Mouse (Mus musculus) forebrain, postnatal 0 days (tissue): ENCODE measurements around the gene Msi1. TPM values are rescaled to one million over a fixed set of nuclear protein-coding genes. Genes with fewer than 3 reads are reported as not detected.

Experiments used
- ATAC-seq: fragments of 200-750 bp; cut with Nextera tagmentation; 2 replicates; pipeline ENCODE4 v1.8.0; 2017; ENCODE audit warnings: mild to moderate bottlenecking, moderate library complexity
- DNase-seq: peaks from one replicate; pipeline ENCODE4 v3.0.0-alpha.2; 2015
- H3K27ac ChIP-seq: fragments of 300-500 bp; sonication (generic); 2 replicates; pipeline ENCODE4 v1.5.1; 2014; ENCODE audit warnings: low read depth, mild to moderate bottlenecking, antibody characterized with exemption, low read length, moderate library complexity, mixed read lengths
- H3K27me3 ChIP-seq: fragments of 300-500 bp; sonication (generic); 2 replicates; pipeline ENCODE4 v1.6.1; 2014; ENCODE audit warnings: mild to moderate bottlenecking, low read length, mixed read lengths; ENCODE audit not compliant: insufficient read depth
- H3K36me3 ChIP-seq: fragments of 300-500 bp; sonication (generic); 2 replicates; pipeline ENCODE4 v1.6.1; 2014; ENCODE audit warnings: mild to moderate bottlenecking, moderate library complexity; ENCODE audit not compliant: insufficient read depth
- H3K4me1 ChIP-seq: fragments of 300-500 bp; sonication (generic); 2 replicates; pipeline ENCODE4 v1.6.1; 2014; ENCODE audit warnings: antibody characterized with exemption; ENCODE audit not compliant: insufficient read depth
- H3K4me2 ChIP-seq: fragments of 300-500 bp; sonication (generic); 2 replicates; pipeline ENCODE4 v1.6.1; 2014; ENCODE audit warnings: low read depth, mild to moderate bottlenecking, moderate library complexity
- H3K4me3 ChIP-seq: fragments of 300-500 bp; sonication (generic); 2 replicates; pipeline ENCODE4 v1.5.1; 2014; ENCODE audit warnings: low read depth, low read length, mixed read lengths
- H3K9ac ChIP-seq: fragments of 300-500 bp; sonication (generic); 2 replicates; pipeline ENCODE4 v1.6.1; 2014; ENCODE audit warnings: mild to moderate bottlenecking
- H3K9me3 ChIP-seq: fragments of 300-500 bp; sonication (generic); 2 replicates; pipeline ENCODE4 v1.6.1; 2016; ENCODE audit warnings: low read length
- CTCF ChIP-seq: sonication (generic); IDR thresholded peaks from 2 replicates; pipeline ENCODE4 v1.5.1; 2016; ENCODE audit warnings: antibody characterized with exemption, control low read depth, low read depth
- WGBS: fragments of 180-500 bp; shearing (Covaris S2); extraction: QIAGEN DNeasy Blood & Tissue Kit; methylation state at CpG from one replicate; pipeline ENCODE4 v1.1.7; 2014; 5-methylcytosine and 5-hydroxymethylcytosine counted together
- polyA plus RNA-seq: library from polyadenylated mRNA; unstranded; fragments of >200 nt; fragmentation: Nextera tagmentation; extraction: Ambion mirVana; gene quantifications from 2 replicates; pipeline ENCODE4 v1.2.1, GENCODE M21; 2015
- total RNA-seq: library from RNA; depleted of rRNA; stranded (reverse); fragments of >200 nt; gene quantifications from 2 replicates; pipeline ENCODE4 v1.2.3, GENCODE M21; 2014

Msi1 gene
- total and polyA plus RNA-seq, 2 experiments from 2014 or later = 49.9 to 65.9 TPM

DNA sequence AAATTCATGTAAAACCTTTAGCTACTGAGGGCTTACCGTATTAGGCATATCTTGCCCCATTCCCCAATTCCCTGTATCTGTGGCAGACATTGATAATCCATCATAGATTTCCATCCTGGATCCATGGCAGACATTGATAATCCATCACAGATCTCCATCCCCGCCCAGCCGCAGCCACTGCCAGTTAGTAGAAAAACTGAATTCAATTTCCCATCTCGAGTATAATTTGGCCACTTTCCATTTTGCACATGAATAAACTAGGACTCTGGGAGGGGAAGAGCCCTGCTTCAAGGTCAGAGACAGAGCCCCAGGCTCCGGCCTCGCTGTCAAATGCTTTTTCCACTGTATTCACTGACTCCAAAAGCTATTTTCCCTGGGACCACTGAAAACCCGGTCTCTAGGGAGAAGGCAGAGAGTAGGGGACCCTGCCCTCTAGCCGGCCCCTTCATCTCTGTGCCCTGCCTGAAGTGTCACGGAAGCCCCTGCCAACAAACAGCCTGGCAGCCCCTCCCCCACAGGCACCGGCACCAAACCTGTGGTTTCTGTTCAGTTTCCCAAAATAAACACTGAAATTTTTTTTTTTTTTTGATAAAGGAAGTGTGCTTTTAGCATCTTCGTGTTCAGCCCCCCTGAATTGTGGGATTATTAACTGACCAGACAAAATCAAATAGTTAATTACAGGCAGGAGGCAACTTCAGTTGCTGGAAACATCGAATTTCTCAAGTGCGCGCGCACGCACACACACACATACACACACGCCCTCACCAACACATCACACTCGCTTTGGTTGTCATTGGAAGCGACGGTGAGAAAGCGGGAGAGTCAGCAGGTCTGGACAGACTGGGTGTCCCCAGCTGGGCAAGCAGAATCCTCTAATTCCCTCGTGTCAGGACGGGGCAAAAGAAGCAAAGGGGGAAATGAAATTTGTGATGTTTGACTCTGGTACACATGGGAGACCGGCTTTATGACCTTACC, 14.0 kb upstream of the Msi1 start:
- Histone ChIP-seq H3K4me2 (peak overlapping the region; percentile 38), H3K36me3 (no peaks in the 10 kb centered on the region), H3K9me3 (no peaks in the 10 kb centered on the region), H3K4me3 (peak overlapping the region; percentile 11; the same call in 1 of the 2 replicates), H3K9ac (no peak overlapping the region), H3K27me3 (no peaks in the 10 kb centered on the region), H3K27ac (no peak overlapping the region), H3K4me1 (0 out of 2 replicates have a peak, but pooled peaks cover 3% of the 10 kb centered on the region)
- 46% methylated on average over 24 of the region's 24 CpGs for WGBS
- DNase-seq (peak; percentile 54), ATAC-seq (no peak)
- TF ChIP-seq CTCF = no peak

GRCm38 (mm10) chr5:115428831-115429358, 504 bp upstream of the Msi1 start:
- DNase-seq (no peak), ATAC-seq (no peak)
- H3K4me3 ChIP-seq = peak overlapping the region; percentile 96
- H3K4me1 ChIP-seq = peaks cover 28% of the 10 kb centered on the region
- no peaks in the 10 kb centered on the region for H3K27me3 ChIP-seq
- no peaks in the 10 kb centered on the region for H3K36me3 ChIP-seq
- peak overlapping the region; percentile 95 for H3K4me2 ChIP-seq
- H3K9me3 ChIP-seq = no peaks in the 10 kb centered on the region
- no peak for TF ChIP-seq CTCF
- peak overlapping the region; percentile 91 for H3K27ac ChIP-seq
- H3K9ac ChIP-seq = peak overlapping the region; percentile 99
- WGBS = 3% methylated on average over 20 of the region's 20 CpGs

DNA sequence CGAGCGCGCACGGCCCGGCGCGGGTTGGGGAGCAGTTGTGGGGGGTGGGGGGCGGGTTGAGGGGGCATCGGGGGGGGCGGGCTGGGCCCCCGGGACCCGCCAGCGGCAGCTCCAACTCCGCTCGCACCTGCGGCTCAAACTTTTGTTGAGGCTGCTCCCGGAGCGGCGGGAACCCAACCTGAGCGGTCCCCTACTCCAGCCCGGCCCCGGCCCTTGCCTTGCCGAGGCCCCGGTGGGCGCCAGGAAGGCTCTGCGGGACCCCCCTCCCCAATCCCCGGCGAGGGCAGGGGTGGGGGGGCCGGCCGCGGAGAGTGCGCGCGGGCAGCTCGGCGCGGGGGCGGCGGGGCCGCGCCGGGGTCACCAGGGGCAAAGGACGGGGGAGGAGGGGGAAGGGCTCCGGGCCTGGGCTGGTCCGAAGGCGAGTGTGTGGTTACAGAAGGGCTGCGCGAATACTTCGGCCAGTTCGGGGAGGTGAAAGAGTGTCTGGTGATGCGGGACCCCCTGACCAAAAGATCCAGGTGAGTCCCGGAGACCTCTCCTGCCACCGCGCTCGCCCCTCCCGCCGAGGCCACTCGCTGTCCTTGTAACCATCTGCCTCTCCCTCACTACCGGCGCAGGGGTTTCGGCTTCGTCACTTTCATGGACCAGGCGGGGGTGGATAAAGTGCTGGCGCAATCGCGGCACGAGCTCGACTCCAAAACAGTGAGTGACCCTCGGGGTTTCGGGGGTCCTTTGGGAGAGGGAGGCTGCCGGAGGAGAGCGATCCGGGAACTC, 975 bp downstream of the Msi1 start:
- Histone ChIP-seq H3K36me3 (no peaks in the 10 kb centered on the region), H3K4me1 (peaks cover 38% of the 10 kb centered on the region), H3K9ac (peak overlapping the region; percentile 99), H3K27me3 (no peaks in the 10 kb centered on the region), H3K4me3 (peak overlapping the region; percentile 96), H3K9me3 (no peaks in the 10 kb centered on the region), H3K4me2 (peak overlapping the region; percentile 95), H3K27ac (peak overlapping the region; percentile 91)
- WGBS = 2% methylated on average over 49 of the region's 73 CpGs
- peak; percentile 13 for DNase-seq
- TF ChIP-seq CTCF = no peak
- peak; percentile 16; the same call in 1 of the 2 replicates for ATAC-seq

DNA sequence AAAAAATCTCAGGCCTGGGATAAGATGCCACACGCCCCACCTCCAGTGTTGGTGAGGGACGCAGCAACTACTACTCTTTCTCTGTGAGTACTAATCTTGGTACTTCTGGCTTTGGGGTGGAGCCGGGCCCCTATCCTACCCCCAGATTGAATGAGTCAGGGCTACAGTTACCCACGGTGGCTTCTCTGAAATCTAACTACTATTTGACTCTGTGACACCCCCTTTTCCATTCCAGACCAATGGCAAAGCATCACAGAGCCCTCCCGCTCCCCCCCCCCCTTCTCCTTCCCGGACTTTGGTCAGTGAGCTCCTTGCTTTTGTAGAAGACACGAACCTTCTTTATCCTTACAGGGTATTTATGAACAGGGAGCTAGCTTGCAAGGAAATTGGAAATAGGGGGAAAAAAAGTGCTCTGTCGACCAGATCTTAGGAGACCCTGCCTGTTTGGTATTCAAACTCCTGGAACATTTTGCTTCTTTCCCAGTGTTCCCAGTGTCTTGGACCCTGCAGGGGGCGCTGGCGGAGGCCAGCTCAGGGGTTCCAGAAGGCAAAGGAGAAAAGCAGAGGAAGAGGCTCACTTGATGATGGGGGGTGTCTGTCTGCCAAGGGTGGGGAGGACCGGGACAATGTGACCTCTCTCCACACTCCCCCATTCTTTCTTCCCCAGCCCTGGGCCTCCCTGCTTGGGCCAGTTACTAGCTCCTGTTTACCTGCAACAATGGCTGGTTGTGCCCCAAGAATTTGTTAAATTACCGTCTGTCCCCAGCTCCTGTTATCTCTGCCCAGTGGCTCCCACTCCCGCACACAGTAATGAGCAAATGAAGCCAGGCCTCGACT, 1.9 kb downstream of the Msi1 start:
- Histone ChIP-seq H3K4me1 (peaks cover 47% of the 10 kb centered on the region), H3K27me3 (no peaks in the 10 kb centered on the region), H3K36me3 (0 out of 2 replicates have a peak, but pooled peaks cover 5% of the 10 kb centered on the region), H3K9me3 (no peaks in the 10 kb centered on the region), H3K4me2 (peak overlapping the region; percentile 95), H3K4me3 (peak overlapping the region; percentile 96), H3K9ac (peak overlapping the region; percentile 99), H3K27ac (peak overlapping the region; percentile 91)
- TF ChIP-seq CTCF = peak; percentile 68
- DNase-seq = peak; percentile 70
- ATAC-seq = no peak
- 6% methylated on average over 14 of the region's 14 CpGs for WGBS

DNA sequence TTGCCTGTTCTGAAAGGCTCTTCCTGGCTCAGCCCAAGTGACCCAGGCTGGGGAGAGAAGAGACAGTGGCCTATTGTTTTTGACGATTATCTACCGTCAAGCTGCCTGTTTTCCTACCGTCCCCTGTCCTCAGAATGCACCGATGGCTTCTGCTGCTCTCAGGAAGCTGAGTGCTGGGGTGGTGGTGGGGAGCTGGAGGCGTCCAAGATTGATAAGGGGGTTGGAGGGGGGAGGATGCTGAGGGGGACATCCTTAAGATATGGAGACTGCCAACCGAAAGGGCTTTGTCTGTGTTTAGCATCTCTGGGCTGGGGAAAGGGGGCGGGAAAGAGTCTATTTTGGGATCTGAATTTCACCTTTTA, 2.5 kb downstream of the Msi1 start:
- ATAC-seq (no peak), DNase-seq (peak; percentile 17)
- H3K4me1 ChIP-seq = peaks cover 53% of the 10 kb centered on the region
- H3K36me3 ChIP-seq = 0 out of 2 replicates have a peak, but pooled peaks cover 5% of the 10 kb centered on the region
- peak overlapping the region; percentile 51 for H3K9ac ChIP-seq
- no peak for TF ChIP-seq CTCF
- peak overlapping the region; percentile 95 for H3K4me2 ChIP-seq
- 3% methylated on average over 7 of the region's 7 CpGs for WGBS
- H3K27me3 ChIP-seq = no peaks in the 10 kb centered on the region
- peak overlapping the region; percentile 96 for H3K4me3 ChIP-seq
- peak overlapping the region; percentile 72 for H3K27ac ChIP-seq
- H3K9me3 ChIP-seq = no peaks in the 10 kb centered on the region

GRCm38 (mm10) chr5:115432395-115432794, 3.0 kb downstream of the Msi1 start:
- Histone ChIP-seq H3K4me1 (peaks cover 56% of the 10 kb centered on the region), H3K27me3 (no peaks in the 10 kb centered on the region), H3K9me3 (no peaks in the 10 kb centered on the region), H3K36me3 (0 out of 2 replicates have a peak, but pooled peaks cover 5% of the 10 kb centered on the region), H3K9ac (peak overlapping the region; percentile 51), H3K4me2 (peak overlapping the region; percentile 95), H3K4me3 (peak overlapping the region; percentile 96), H3K27ac (peak overlapping the region; percentile 72; the same call in 1 of the 2 replicates)
- WGBS = 18% methylated on average over 11 of the region's 11 CpGs
- no peak for DNase-seq
- TF ChIP-seq CTCF = no peak
- no peak for ATAC-seq
